Mouse (Mus musculus) testis, adult 2 months (tissue): ENCODE measurements around the gene Srf.

Experiments used
- CTCF ChIP-seq: fragments of 200-500 bp; IDR thresholded peaks from 2 replicates; pipeline ENCODE4 v1.5.1; 2012; ENCODE audit warnings: low read depth, mild to moderate bottlenecking, inconsistent platforms, low read length, moderate library complexity; ENCODE audit not compliant: control insufficient read depth, insufficient read depth, insufficient replicate concordance
- POLR2A ChIP-seq: fragments of 200-500 bp; IDR thresholded peaks from 2 replicates; pipeline ENCODE4 v1.6.1; 2012; ENCODE audit warnings: low read depth, mild to moderate bottlenecking, inconsistent platforms, low read length, moderate library complexity; ENCODE audit not compliant: control insufficient read depth

DNA sequence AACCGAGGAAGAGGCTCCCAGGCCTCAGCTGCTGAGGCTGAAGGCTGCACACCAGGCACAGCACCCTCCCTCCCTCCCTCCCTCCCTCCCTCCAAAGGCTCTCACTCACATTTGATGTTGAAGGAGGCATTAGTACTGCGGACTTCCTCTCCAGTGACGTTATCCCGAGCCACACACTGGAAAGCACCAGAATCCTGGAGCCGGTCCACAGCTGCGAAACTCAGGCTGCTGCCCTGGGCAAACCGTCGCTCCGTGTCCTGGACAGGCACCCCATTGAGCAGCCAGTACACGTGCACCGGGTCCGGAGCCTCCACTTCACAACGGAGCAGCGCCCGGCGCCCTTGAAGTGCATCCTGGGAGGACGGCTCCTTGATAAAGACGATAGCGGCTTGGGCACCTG lies 35.4 kb upstream of the Srf start:
- no peak for TF ChIP-seq CTCF
- no peak for TF ChIP-seq POLR2A
